Mouse (Mus musculus) cerebellum, postnatal 10 days (tissue): Measurements from ENCODE around the gene Tspan2.

Source experiments
- DNase-seq, 2 experiments: peaks; one replicate each; pipeline ENCODE4 v3.0.0; 2021; ENCODE audit warnings: mixed read lengths in 2 of 2

Tspan2 gene

DNA sequence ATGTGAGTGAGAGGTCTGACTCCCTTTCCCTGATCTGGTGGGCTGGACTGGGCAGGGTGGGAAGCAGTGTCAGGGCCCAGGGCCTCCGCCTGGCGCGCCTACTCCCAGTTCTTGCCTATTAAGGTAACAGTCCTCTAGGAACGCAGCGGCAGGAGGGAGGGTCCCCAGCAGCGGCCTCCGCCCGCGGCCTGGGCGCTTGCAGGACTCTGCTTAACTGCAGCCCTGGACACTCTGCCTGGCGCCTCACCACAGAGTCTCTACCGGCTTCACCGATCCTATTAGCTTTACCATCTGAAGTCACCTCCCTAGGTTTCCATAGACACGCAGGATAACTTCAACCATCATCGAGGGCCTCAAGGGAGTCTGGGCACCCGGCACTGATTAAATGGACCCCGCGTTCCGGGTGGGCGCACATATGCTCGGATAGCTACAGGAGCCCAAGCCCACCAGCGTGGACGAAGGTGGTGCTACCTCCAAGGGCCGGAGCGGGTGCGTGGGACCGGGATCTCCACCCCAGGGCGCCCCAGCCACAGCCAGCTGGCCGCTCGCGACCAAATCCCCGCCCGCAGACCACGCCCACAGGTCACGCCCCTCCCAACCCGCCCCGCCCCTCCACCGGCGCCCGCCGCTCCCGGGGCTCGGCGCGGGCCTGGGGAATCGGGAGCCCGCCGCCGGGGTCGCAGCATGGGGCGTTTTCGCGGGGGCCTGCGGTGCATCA lies at the start of gene Tspan2:
Gene Tspan2 (plus strand): TSS at position 217 of the 718 bp plus-strand sequence.
- peak; percentile 78 to 83 for DNase-seq

DNA sequence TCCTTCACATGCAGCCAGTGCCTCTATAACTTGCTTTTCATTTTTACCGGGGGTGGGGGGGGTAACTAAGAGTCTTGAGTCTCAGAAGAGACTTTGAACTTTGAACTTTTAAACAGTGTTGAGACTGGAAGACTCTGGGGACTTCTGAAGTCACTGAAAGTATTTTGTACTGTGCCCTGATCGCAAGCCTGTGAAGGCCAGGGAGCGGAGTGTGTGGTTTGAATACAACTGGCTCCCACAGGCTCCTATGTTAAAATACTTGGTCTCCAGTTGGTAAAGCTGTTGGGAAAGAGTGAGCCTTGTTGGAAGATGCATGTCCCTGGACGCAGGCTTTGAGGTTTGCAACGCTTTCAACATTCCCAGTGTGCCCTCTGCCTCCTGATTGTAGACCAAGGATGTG lies 47.5 kb upstream of the Tspan2 start:
- no peak for DNase-seq

DNA sequence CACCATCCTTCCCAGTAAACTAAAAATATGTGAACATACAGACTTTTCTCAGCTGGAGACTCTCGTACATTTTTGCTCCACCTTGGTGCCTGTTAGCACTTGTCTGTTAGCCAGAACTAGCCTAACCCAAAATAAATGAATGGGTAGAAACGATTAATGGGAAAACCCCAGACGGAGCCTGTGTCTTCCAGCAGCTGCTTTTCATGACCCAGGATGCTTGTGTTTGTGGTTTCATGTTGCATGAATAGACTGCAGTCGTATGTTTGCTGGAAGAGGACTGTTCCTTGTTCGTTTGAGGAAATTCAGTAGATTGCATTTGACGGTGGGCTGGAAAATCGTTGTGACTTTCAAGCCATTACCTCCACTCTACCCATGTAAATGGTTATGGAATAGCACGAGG lies 46.5 kb upstream of the Tspan2 start:
- no peak for DNase-seq

DNA sequence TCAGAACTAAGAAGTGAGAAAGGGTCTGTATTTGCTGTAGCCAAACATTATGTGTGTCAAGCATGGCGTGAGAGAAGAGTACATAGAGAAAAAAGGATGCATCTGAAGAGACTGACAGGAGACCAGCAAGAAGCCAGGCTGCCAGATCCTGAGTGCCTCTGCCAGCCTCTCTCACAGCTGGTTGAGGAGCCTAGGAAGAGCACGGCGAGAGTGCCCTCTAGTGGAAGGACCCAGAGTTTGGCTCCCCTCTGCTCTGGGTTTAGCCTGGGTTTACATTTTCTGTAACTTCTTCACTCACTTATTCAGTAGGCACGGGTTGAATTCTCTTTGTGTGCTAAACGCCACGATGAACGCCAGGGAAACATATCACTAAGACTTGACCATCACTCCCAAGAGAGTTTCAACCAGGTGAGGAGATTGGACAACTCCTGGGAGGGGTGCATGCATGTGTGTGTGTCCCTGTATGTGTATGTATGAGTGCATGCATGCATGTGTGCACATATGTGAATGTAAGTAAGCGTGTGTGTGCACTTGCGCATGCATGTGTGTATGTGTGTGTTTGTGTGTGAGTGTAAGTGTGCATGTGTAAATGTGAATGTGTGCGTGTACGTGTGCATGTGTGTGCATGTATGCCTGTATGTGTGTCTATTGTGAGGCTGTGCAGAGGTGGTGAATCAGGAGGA lies 42.4 kb upstream of the Tspan2 start:
- peak; percentile 88 for DNase-seq

DNA sequence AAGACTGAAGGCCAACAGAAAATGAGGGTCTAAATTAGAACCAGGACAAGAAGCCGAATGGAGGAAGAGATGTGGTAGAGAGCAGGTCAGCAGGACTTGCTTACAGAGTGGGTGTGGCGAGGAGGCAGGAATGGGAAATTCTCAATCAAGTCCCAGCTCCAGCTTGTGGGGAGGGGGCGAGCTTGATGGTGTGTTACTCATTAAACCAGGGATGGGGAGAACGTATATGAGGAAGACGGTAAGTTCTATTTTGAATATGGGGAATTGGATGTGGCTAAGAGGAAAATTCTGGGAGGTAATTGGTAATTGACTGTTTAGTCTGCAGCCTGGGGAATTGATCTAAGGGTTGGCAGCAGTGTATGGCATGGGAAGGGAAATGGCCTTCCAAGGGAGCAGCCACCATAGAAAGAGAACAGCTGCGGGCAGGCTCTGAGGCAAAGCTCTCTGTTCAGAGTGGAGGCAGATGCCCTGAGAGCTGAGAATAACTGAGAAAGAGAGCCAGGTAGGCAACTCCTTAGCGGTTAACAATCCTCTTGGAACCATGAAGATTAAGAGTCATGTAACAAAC lies 41.5 kb upstream of the Tspan2 start:
- DNase-seq, result no peak

DNA sequence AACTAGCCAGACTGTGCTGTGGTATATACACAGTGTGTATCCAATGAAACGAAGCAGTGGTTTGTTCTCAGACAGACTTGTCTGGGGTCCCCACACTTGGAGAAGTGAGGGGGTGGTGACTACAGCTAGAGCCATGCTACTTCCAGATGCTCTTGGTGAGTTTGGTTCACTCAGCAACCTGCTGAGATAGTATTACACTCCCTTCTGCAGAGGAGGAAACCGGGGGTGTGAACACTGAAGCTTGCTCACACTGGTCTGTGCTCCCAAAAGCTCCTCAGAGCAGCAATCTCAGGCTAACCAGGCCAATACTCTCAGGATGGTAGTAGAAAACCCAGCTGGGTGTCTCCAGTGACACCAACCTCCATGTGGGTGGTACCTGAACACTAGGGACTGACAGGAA lies 36.2 kb upstream of the Tspan2 start:
- DNase-seq, result no peak

DNA sequence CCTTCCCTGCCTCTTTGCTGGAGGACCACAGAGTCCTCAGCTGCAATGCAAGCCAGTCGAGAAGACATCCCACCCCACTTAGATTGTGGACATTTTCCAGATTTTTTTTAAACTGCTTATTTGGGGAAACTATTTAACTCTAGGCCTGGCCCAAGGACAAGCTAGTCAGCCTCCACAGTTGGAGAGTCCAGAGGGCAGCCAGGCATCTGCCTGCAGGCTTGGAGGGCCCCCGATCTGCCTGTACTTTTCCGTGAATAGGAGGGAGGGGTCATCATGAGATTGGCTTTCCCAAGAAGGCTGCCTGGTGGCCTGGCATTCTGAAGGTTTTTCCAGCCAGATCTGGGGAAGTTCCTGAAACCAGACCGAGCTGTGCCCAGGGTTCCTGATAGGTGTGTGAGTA lies 33.0 kb upstream of the Tspan2 start:
- no peak for DNase-seq

DNA sequence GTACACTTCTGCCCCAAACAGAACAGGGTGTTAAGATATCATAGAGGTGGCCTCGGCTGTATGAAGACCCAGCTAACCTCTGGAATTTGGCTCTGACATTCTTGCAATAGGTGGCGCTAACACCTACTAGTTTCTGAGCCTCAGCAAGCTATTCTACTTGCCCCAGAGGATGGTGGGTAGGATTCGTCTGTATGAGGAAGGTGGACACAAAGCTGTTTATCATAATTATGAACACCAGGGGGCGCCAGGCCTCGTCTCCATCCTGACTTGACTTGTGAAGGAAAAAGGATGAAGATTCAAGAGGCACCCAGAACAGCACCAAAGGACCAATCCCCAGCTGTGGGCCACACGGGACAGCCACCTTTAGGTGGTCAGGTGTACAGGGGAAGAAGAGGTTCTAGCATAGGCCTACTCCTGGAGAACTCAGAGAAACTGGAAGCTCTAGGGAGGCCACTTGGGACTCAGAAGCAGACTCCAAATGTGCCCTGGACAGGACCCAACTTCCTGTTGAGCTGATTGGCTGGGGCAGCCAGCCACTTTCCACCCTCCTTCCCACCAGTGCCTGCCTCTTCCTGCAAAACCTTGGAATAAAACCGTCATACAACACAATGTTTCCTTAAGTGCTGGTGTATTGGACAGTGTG lies 32.3 kb upstream of the Tspan2 start:
- DNase-seq, result peak; percentile 56 to 68

DNA sequence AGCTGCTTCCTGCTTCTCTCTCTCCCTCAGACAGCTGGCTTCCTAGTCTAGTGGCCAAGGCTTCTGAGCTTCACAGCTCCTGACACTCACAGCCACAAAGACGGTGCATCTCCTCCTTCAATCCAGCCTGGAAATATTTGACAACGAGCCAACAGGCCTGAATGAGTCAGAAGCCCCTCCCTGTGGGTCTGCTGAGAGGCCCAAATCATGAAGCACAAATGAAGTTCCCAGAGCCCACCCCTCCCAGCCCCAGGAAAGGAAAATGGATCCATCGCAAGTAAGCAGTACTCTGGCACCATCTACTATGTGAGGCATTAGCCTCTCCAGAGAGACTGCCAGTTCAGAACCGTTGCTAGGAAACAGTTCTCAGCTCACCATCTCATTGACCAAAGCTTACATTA lies 30.3 kb upstream of the Tspan2 start:
- DNase-seq, result peak; percentile 26 to 39

DNA sequence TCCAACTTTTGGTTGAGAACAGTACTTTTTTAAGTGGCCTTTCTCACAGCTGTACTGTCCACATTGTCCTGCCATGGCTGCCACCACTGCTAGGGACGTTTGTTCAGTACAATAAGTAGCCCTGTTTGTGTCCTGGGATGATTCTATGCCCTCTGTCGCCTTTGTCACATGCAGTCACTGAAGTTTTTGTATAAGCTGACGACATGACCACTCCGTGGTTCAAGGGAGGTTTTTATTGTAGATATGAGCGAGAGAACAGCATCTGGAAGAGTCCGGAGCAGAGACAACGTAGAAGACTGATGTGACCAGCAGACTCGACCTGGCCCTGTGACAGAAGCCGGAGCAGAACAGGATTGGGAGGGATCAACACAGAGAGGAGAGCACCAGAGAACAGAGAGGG lies 25.7 kb upstream of the Tspan2 start:
- DNase-seq, result no peak

DNA sequence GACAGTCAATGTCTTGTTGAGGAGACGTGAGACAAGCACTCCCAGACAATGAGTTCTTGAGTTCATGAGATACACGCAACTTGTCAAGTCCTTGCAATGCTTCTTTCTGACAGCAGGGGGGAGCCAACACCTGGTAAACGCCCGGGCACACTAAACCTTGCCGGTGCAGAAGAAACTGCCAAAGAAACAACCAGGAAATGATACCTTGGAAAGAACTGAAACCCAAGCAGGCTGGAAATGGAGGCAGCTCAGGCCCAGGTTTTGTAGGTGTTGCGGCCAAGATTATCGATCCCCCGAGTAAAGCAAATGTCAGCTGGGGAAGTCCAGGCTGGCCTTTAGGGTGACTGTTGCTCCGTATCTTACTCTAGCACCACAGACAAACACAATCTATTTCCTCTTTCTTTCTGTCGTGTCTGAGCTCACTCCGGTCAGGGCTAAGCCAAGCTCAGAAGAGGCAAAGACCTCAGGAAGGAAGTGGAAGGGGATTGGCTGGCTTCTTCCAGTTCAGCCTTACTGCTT lies 19.2 kb upstream of the Tspan2 start:
- DNase-seq, result peak; percentile 91 to 94

DNA sequence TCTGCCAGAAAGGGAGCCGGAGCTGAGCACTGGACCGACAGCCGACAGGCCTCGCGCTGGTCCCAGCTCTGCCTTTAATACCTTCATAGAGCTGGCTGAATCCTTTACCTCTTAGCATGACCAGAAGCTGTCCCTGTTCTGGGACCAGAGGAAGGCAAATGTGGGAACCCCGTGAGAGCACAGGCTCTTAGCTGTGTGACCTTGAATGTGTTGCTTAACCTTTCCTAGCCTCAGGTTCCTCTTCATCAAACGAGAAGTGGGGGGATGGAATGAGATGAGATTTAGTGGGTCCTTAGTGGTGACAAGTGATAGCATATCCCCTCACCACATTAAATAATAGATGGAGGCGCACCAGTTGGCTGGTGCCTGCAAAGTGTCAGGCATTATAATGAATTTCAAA lies 18.5 kb upstream of the Tspan2 start:
- DNase-seq, result no peak

DNA sequence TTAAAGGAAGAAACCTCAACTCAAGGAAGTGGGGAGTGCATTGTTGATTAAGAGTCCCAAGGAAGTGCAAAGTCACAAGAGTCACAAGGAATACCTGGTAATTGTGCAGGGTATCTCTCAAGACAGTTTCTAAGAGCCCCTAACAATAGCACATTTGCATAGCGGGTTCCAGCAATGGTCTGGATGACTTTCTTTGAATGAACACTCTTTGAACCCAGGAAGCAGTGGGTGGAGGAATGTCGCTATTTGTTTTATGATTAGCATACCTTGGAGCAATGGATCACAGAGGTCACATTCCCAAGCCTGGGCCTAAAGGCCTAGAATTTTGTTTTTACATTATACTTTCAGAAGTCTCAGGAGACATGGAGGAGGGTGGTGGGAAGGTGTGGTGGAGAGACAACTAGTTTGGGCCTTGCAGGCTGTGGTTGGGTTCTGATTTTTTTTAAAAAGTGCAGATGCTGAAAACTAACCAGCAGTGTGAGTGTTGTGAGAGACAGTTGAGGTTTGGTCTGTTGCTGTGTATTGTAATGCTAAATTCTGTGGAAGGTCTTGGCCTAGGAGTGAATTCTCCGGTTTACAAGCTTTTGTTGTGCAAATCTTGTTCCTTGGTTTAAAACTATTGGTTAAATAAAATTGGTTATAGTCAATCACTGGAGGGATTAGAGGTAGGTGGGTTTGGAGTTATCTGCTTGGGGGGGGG lies 16.6 kb upstream of the Tspan2 start:
- no peak for DNase-seq

DNA sequence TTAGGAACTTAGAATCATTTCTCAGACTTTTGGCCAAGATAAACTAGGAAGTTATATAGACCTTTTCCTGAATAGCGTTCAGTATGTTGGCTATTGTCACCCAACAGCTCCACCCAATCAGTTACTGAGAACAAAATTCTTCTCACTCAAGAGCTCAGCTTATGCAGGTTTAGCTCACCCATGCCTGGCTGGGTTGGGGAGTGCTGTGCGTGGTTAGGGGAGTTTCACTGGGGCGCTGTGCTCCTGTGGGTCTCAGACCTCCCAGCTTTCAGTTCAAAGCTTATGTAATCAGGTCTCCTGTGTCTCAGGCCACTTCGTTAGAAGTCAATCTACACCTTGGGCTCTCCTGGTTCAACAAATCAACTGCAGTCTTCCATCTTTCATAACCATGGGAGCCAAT lies 11.2 kb upstream of the Tspan2 start:
- DNase-seq, result no peak

DNA sequence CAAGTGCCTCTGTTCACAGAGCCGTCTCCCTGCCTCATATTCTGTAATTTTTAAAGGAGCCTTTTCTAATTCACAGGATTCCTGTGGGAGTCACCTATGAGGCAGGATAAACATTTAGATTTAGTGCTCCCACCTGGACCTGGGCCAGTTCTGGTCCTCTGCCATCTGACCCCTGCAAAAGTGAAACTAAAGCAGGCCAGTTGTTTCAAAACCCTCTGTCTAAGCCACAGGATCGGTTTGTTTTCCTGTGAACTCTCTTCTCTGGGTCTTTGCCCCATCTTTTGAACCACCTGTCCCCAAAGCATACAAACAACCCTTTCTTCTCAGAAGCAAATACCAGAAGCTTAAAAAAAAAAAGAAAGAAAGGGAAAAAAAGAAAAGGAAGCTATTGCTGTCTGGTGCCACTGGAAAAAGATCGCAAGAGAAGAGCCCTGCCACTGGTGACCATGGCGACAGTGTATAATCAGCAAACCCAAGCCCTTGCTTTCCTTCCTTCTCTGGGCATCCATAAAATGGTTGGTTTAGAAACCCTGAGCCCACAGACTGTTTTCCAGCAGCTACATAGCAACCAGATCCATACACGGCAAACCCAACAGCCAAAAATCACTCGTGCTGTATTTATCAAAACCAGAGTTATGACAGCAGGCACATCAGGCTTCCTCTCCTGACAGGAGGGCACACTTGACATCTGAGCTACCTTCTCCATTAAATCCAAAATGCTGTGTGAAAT lies 10.3 kb upstream of the Tspan2 start:
- DNase-seq, result peak in 1 of 2 experiments; percentile 36

DNA sequence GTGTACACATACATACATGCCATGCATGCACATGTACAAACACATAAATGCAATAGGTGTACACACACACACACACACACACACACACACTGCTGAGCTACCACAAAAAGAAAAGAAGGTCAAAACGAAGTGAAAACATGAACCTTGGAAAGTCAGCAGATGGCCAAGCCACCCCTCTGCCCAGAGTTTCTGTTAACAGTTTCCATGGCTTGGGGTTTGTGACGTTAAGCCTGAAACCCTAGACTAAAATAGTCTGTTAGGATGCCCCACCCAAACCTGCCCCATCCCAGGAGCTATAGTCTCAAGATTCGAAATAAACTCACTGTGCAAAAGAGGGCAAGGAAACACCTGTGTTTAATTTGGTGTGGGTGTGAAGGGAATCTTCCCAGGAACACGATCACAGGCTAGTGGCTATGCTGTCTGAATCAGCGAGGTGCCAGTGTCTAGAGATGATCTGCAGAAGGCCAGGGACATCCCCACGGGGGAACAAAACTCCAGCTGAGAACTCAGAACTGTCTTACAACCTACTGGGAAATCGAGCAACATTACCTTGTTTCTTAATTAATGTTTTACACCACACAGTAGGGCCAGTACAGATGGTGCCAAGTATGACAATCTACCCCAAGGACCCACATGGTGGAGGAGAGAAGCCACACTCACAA lies 9.4 kb upstream of the Tspan2 start:
- no peak for DNase-seq

DNA sequence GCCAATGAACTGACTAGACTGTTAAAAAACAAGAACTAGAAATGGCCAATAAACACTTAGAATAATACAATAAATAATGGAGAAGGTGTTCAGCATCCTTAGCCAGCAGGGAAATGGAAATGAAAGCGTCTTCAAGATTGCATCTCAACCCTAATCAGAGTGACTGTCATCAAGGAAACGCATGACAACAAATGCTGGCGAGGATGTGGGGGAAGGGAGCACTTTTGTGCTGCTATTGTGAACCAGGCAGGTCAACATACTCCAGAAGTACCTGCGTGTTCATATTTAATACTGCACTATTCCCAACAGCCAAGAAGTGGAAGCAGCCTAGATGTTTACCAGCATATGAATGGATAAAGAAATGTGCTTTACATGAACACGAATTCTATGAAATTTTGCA lies 4.9 kb upstream of the Tspan2 start:
- no peak for DNase-seq

DNA sequence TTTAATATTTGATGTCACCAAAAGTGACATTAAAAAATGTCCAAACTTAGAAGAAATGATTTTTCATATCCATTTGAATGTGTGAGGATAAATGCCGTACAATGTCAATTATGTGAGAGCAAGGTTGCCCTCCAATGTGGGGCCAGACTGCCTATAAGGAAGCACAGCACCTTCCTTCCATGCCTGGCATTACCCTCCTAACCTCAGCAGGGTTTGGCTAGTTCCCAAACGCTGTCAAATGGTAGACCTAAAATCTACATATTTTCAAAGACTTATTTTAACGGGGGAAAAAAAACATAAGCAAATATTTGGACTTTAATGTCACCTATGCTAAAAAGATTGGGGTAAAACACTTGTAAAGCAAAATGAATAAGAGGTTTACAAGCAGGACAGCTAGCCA lies 3.2 kb upstream of the Tspan2 start:
- peak; percentile 54 to 63 for DNase-seq

DNA sequence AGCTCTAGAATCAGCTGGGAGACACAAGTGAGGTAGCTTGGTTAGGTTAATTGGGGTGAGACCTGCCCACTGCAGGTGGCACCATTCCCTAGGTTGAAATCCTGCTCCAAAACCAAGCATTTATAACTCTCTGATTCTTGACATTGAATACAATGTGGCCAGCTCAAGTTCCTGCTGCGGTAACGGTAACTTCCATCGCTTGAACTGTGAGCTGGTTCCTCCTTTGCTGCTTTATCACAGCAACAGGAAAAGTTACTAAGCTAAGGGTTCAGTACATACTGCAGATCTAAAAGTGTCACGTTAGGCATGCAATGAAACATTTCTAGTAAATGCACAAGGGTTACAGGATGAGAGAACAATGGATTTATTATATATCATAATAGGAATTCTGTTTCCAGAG lies 1.7 kb upstream of the Tspan2 start:
- DNase-seq, result no peak

DNA sequence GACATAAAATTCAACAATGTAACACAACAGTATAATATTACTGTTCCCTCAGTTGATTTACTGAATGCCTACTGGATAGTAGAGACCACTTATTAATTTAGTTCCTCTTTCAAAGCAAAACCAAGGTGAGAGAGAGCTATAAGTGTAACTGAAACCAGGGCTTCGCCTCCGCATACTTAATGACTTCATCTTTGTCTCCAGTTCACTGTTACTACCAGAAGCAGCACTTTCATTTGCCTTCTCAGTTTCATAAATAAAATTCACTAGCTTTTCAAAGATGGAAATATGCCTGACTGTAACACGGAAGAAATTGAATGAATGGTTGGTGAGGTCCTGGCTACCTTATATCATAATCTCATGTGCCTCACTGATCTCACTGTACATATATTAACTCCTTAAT lies 1.3 kb upstream of the Tspan2 start:
- DNase-seq, result no peak

DNA sequence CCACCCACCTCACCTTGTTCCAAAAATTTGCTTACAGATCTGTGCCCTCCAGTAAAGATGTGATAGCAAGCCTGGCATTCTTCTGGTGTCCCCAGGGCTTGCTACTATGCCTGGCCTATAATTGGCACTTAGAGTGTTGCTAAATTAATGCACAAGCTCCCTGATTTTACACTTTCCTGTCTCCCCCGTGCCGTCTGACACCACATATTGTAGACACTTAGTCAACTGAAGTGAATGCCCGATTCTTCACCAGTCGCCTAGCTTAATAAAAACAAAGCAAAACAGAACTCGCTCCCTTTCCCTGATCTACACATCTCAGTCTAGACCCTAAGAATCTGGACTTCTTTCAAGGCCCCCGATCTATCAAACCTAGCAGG lies 405 bp upstream of the Tspan2 start:
- no peak for DNase-seq
